Mouse (Mus musculus) midbrain, embryonic 10.5 days (tissue): ENCODE results near the gene Erc2. TPM values are rescaled to one million over a fixed set of nuclear protein-coding genes. Genes with fewer than 3 reads are reported as not detected.

Experiments used
- DNase-seq: peaks from one replicate; pipeline ENCODE4 v3.0.0-alpha.2; 2017; ENCODE audit warnings: low spot score
- H3K27ac ChIP-seq: fragments of 300-500 bp; sonication (generic); replicated peaks from 2 replicates; pipeline ENCODE4 v1.5.1; 2016; ENCODE audit warnings: mild to moderate bottlenecking
- H3K27me3 ChIP-seq: fragments of 300-500 bp; sonication (generic); 2 replicates; pipeline ENCODE4 v1.6.1; 2016; ENCODE audit warnings: low read depth, mild to moderate bottlenecking; ENCODE audit not compliant: poor library complexity, severe bottlenecking
- H3K36me3 ChIP-seq: fragments of 300-500 bp; sonication (generic); 2 replicates; pipeline ENCODE4 v1.6.1; 2016; ENCODE audit warnings: mild to moderate bottlenecking, moderate library complexity
- H3K4me1 ChIP-seq: fragments of 300-500 bp; sonication (generic); 2 replicates; pipeline ENCODE4 v1.6.1; 2016
- H3K4me3 ChIP-seq: fragments of 300-500 bp; sonication (generic); 2 replicates; pipeline ENCODE4 v1.5.1; 2016; ENCODE audit warnings: mild to moderate bottlenecking, moderate library complexity
- H3K9me3 ChIP-seq: fragments of 300-500 bp; sonication (generic); replicated peaks from 2 replicates; pipeline ENCODE4 v1.6.1; 2016; ENCODE audit warnings: mild to moderate bottlenecking
- whole genome bisulfite sequencing: fragments of 180-500 bp; shearing (Covaris S2); methylation state at CpG from one replicate; pipeline ENCODE4 v1.1.7; 2016; 5-methylcytosine and 5-hydroxymethylcytosine counted together
- polyA plus RNA-seq: library from polyadenylated mRNA; unstranded; fragments of >200 nt; fragmentation: Nextera tagmentation; extraction: Ambion mirVana; gene quantifications from 2 replicates; pipeline ENCODE4 v1.2.1, GENCODE M21; 2016

Erc2 gene
- polyA plus RNA-seq, 1 experiment from 2014 or later, result 9.2 TPM

GRCm38 (mm10) chr14:27933533-27933932, 311.3 kb downstream of the Erc2 start:
- DNase-seq, result no peak
- no peak overlapping the region for H3K27ac ChIP-seq
- no peaks in the 10 kb centered on the region for H3K4me1 ChIP-seq
- H3K9me3 ChIP-seq, result no peaks in the 10 kb centered on the region
- H3K27me3 ChIP-seq, result no peaks in the 10 kb centered on the region
- no peaks in the 10 kb centered on the region for H3K36me3 ChIP-seq
- WGBS, result 84% methylated on average over 1 of the region's 1 CpGs
- H3K4me3 ChIP-seq, result no peak overlapping the region

- no peak for DNase-seq
- Histone ChIP-seq H3K27ac (no peak overlapping the region), H3K9me3 (no peaks in the 10 kb centered on the region), H3K4me1 (no peaks in the 10 kb centered on the region), H3K27me3 (no peaks in the 10 kb centered on the region), H3K36me3 (no peaks in the 10 kb centered on the region), H3K4me3 (no peak overlapping the region)
- 91% methylated on average over 3 of the region's 3 CpGs for WGBS
Observed at GRCm38 (mm10) chr14:27935714-27936113, 313.5 kb downstream of the Erc2 start.

GRCm38 (mm10) chr14:27937922-27938321, 315.7 kb downstream of the Erc2 start:
- Histone ChIP-seq H3K4me1 (no peaks in the 10 kb centered on the region), H3K9me3 (no peaks in the 10 kb centered on the region), H3K27ac (no peak overlapping the region), H3K4me3 (no peak overlapping the region), H3K36me3 (no peaks in the 10 kb centered on the region), H3K27me3 (no peaks in the 10 kb centered on the region)
- 73% methylated on average over 2 of the region's 2 CpGs for WGBS
- DNase-seq, result no peak

- WGBS, result 19% methylated on average over 1 of the region's 1 CpGs
- H3K27ac ChIP-seq, result no peak overlapping the region
- no peaks in the 10 kb centered on the region for H3K27me3 ChIP-seq
- 0 out of 2 replicates have a peak, but pooled peaks cover 5% of the 10 kb centered on the region for H3K4me1 ChIP-seq
- no peak overlapping the region for H3K4me3 ChIP-seq
- H3K9me3 ChIP-seq, result no peaks in the 10 kb centered on the region
- DNase-seq, result no peak
- no peaks in the 10 kb centered on the region for H3K36me3 ChIP-seq
Observed at GRCm38 (mm10) chr14:27945276-27945675, 323.0 kb downstream of the Erc2 start.

DNA sequence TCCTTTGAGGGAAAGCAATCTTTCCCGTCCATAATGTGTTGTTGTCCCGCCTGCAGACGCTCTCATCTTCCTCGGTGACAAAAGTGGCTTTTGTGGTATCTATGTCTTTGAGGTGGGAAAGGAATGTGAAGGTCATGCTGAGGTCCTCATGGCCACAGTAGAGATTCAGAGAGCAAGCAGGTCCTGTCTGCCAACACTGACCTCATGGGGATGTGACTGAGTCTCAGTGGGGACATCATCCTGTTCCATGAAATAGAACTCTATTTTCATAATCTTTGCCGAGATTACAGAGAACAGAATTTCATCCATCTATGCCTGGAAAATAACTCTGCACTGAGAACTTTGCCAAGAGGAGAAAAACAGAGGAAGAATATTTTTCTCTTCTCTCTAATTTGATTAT, 324.0 kb downstream of the Erc2 start:
- no peak for DNase-seq
- H3K27me3 ChIP-seq, result no peaks in the 10 kb centered on the region
- 0 out of 2 replicates have a peak, but pooled peaks cover 5% of the 10 kb centered on the region for H3K4me1 ChIP-seq
- no peaks in the 10 kb centered on the region for H3K9me3 ChIP-seq
- no peaks in the 10 kb centered on the region for H3K36me3 ChIP-seq
- no peak overlapping the region for H3K27ac ChIP-seq
- no peak overlapping the region for H3K4me3 ChIP-seq
- 76% methylated on average over 5 of the region's 5 CpGs for WGBS

- no peak overlapping the region for H3K4me3 ChIP-seq
- 69% methylated on average over 8 of the region's 8 CpGs for WGBS
- peak; percentile 22 for DNase-seq
- H3K27ac ChIP-seq, result no peak overlapping the region
- no peaks in the 10 kb centered on the region for H3K9me3 ChIP-seq
- H3K36me3 ChIP-seq, result no peaks in the 10 kb centered on the region
- no peaks in the 10 kb centered on the region for H3K27me3 ChIP-seq
- 0 out of 2 replicates have a peak, but pooled peaks cover 5% of the 10 kb centered on the region for H3K4me1 ChIP-seq
Observed at GRCm38 (mm10) chr14:27948391-27948790, 326.2 kb downstream of the Erc2 start.

GRCm38 (mm10) chr14:27953814-27954213, 331.6 kb downstream of the Erc2 start:
- H3K4me3 ChIP-seq, result no peak overlapping the region
- no peaks in the 10 kb centered on the region for H3K9me3 ChIP-seq
- H3K27ac ChIP-seq, result no peak overlapping the region
- DNase-seq, result no peak
- no peaks in the 10 kb centered on the region for H3K36me3 ChIP-seq
- H3K4me1 ChIP-seq, result no peaks in the 10 kb centered on the region
- H3K27me3 ChIP-seq, result no peaks in the 10 kb centered on the region

DNA sequence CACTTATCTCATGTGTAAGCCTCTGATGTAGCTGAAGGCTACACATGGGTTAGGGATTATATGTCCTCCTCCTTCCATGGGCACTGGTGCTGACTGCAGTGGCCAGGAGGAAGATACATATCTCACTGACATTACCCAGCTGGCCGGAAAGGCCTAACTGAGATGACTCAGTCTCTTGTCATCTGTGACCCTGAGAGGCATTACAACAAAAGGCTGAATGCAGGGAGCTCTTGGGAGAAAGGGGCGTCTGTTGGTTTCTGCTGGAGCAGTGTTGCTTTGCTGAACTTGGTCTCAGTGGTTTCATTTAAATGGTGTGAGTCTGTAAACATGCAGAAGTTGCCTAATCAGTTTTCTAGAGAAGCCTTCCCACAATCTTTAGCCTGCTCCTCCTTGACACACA, 334.6 kb downstream of the Erc2 start:
- Histone ChIP-seq H3K27ac (no peak overlapping the region), H3K27me3 (no peaks in the 10 kb centered on the region), H3K9me3 (no peaks in the 10 kb centered on the region; the same call in 1 of the 2 replicates), H3K4me3 (no peak overlapping the region), H3K36me3 (no peaks in the 10 kb centered on the region), H3K4me1 (no peaks in the 10 kb centered on the region)
- 58% methylated on average over 2 of the region's 2 CpGs for WGBS
- no peak for DNase-seq

GRCm38 (mm10) chr14:27973701-27974100, 351.5 kb downstream of the Erc2 start:
- Histone ChIP-seq H3K9me3 (no peaks in the 10 kb centered on the region), H3K27me3 (no peaks in the 10 kb centered on the region), H3K4me1 (no peaks in the 10 kb centered on the region), H3K27ac (no peak overlapping the region), H3K4me3 (no peak overlapping the region), H3K36me3 (no peaks in the 10 kb centered on the region)
- no peak for DNase-seq
- 91% methylated on average over 6 of the region's 6 CpGs for WGBS

GRCm38 (mm10) chr14:27975661-27976060, 353.4 kb downstream of the Erc2 start:
- H3K9me3 ChIP-seq, result no peaks in the 10 kb centered on the region
- no peak overlapping the region for H3K27ac ChIP-seq
- WGBS, result 78% methylated on average over 1 of the region's 1 CpGs

GRCm38 (mm10) chr14:27984758-27985157, 362.5 kb downstream of the Erc2 start:
- DNase-seq, result no peak
- Histone ChIP-seq H3K27me3 (no peaks in the 10 kb centered on the region), H3K9me3 (no peaks in the 10 kb centered on the region), H3K4me1 (no peaks in the 10 kb centered on the region), H3K36me3 (no peaks in the 10 kb centered on the region), H3K27ac (no peak overlapping the region), H3K4me3 (no peak overlapping the region)
- WGBS, result 96% methylated on average over 3 of the region's 3 CpGs

More at GRCm38 (mm10) chr14:27975661-27976060, 353.4 kb downstream of the Erc2 start:
- DNase-seq, result no peak
- H3K36me3 ChIP-seq, result no peaks in the 10 kb centered on the region
- H3K4me1 ChIP-seq, result no peaks in the 10 kb centered on the region
- H3K4me3 ChIP-seq, result no peak overlapping the region
- H3K27me3 ChIP-seq, result no peaks in the 10 kb centered on the region

DNA sequence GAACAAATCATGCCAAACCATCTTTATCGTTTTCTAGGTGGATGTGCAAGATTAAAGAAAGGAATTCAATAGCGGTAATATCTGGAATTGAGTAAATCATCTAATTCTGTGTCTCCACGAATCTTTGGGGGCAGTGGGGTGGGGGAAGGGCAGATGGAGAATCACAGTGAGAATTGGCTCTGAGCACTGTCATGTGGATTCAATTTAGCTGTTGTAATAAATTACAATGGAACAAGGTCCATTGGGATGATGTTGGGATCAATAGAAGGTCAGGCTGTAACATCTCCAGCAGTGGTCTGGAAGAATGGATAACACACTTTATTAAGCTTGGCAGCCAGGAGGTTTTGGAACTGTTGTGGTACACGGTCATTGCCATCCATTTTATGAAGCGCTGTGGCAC, 363.0 kb downstream of the Erc2 start:
- no peak for DNase-seq
- Histone ChIP-seq H3K36me3 (no peaks in the 10 kb centered on the region), H3K27ac (no peak overlapping the region), H3K9me3 (no peaks in the 10 kb centered on the region), H3K4me3 (no peak overlapping the region), H3K4me1 (no peaks in the 10 kb centered on the region), H3K27me3 (no peaks in the 10 kb centered on the region)
- WGBS, result 91% methylated on average over 5 of the region's 5 CpGs

GRCm38 (mm10) chr14:27987422-27987821, 365.2 kb downstream of the Erc2 start:
- no peak overlapping the region for H3K27ac ChIP-seq
- 82% methylated on average over 1 of the region's 1 CpGs for WGBS
- no peaks in the 10 kb centered on the region for H3K27me3 ChIP-seq
- H3K4me1 ChIP-seq, result no peaks in the 10 kb centered on the region
- H3K9me3 ChIP-seq, result no peaks in the 10 kb centered on the region
- no peaks in the 10 kb centered on the region for H3K36me3 ChIP-seq
- no peak overlapping the region for H3K4me3 ChIP-seq
- no peak for DNase-seq

DNA sequence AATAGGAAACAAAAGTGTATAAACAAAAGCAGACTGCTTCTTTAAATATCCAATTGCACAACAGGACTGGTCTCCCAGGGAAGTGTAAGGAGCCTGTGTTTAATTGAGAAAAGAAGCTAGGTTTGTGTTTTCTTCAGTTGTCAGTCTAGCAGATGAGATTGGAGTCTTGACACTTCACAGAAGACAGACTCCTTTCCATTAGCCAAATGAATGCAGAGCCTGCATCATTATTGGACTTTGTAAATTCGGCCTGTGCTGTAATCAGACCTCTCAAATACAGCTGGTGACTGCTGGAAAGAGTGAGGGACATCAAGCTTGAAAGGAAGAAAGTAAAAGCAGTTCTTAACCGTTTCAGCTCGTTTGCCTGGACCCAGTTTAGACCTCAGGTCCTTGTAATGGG, 376.3 kb downstream of the Erc2 start:
- Histone ChIP-seq H3K27ac (no peak overlapping the region), H3K9me3 (no peaks in the 10 kb centered on the region), H3K4me3 (no peak overlapping the region), H3K27me3 (no peaks in the 10 kb centered on the region), H3K4me1 (0 out of 2 replicates have a peak, but pooled peaks cover 1% of the 10 kb centered on the region), H3K36me3 (no peaks in the 10 kb centered on the region)
- 66% methylated on average over 3 of the region's 3 CpGs for WGBS
- no peak for DNase-seq
